Mouse (Mus musculus) left cerebral cortex, adult 2 months (tissue): ENCODE results near the gene Zcchc2. TPM values are rescaled to one million over a fixed set of nuclear protein-coding genes. Genes with fewer than 3 reads are reported as not detected.

Experiments
- DNase-seq, 2 experiments: peaks; one replicate each; pipeline ENCODE4 v3.0.0; 2021 to 2022; ENCODE audit warnings: low spot score in 2 of 2, mixed read lengths in 1 of 2; ENCODE audit errors: extremely low spot score in 1 of 2
- H3K27ac ChIP-seq: fragments of 200-600 bp; 2 replicates; pipeline ENCODE4 v1.8.1; 2022
- H3K4me3 ChIP-seq: fragments of 200-600 bp; 2 replicates; pipeline ENCODE4 v1.8.1; 2022
- CTCF ChIP-seq: fragments of 200-600 bp; IDR thresholded peaks from 2 replicates; pipeline ENCODE4 v1.8.1; 2022; ENCODE audit warnings: antibody characterized with exemption, mild to moderate bottlenecking, moderate library complexity
- intact Hi-C: fragments of 180-260 bp; cut with DNase I; formaldehyde crosslinking; loops from one replicate; pipeline ENCODE4 v1.15.1; 2025
- total RNA-seq, 2 experiments: library from RNA; stranded (reverse); gene quantifications; 2 replicates each; pipeline ENCODE4 v1.2.3; 2021

Gene Zcchc2
- total RNA-seq, 2 experiments from 2014 or later: 23.2 to 26.4 TPM

DNA sequence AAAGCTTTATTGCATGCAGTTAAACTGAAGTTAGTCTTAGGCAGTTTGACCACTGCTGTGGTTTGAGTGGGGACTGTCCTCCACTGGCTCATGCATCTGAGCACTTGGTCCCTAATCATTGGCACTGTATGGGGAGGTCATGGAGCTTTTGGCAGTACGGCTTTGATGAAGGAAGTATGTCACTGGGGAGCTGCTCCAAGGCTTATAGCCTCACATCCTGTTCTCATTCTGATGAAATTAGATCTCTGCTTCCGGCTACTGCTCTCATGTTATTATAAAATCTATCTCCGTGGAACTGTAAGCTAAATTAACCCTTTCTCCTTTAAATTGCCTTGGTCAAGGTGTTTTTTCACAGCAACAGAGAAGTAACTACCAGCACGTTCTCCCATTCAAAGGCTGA is 25.7 kb upstream of the Zcchc2 start:
- no peak for TF ChIP-seq CTCF
- no peak for DNase-seq
- no peak overlapping the region for H3K4me3 ChIP-seq
- H3K27ac ChIP-seq: no peak overlapping the region
- intact Hi-C loops: no loop called here

DNA sequence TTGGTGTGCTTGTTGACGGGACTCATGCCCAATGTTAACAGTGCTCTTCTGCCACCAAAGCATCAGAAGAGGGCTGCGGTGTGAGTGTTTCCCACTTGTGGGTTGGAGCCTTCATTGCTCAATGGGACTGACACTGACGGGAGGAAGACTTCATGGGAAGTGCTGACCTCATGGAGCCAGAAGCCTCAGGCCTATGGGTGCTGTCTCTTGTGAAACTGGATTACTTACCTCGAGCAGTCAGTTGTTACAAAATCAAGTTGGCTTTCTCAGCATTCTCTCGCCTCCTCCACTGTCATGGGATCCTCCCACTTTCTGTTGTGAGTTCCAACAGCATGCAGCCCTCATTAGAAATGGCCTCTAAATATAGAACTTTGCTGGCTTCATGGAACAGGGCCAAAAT is 25.0 kb upstream of the Zcchc2 start:
- DNase-seq: no peak
- no peak overlapping the region for H3K27ac ChIP-seq
- intact Hi-C loops: no loop called here
- H3K4me3 ChIP-seq: no peak overlapping the region
- no peak for TF ChIP-seq CTCF

DNA sequence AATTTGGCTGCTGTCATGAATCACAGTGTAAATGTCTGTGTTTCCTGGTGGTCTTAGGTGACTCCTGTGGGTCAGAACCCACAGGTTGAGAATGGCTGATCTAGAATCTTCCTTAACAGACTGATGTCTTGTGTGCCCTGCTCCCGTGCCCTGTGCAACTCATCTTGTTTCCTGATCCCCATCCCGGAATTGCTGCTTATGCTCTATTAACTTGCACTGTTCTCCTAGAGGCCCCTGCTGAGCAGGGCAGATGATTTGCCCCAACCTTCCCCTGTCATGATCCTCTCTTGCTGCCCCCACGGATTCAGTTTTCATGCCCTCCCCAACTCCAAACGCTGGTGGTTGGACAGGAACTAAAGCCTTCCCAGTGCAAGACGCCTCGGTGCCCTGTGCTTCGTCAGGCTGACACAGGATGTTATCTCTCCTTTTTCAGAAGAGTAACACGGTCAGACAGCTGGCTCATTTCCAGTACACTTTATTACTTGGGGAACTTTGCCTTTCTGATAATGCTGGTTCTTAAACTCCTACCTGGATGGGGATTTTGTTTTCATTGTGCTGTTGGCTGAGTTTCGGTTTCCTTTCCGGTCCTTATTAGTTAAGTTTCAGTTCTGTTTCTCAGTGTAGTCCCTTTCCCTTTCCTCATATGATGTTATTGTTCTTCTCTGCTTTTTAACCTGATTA is 18.6 kb upstream of the Zcchc2 start:
- Histone ChIP-seq H3K27ac (no peak overlapping the region), H3K4me3 (peak overlapping the region; percentile 5; the same call in 1 of the 2 replicates)
- intact Hi-C loops: no loop called here
- TF ChIP-seq CTCF: no peak
- DNase-seq: no peak

DNA sequence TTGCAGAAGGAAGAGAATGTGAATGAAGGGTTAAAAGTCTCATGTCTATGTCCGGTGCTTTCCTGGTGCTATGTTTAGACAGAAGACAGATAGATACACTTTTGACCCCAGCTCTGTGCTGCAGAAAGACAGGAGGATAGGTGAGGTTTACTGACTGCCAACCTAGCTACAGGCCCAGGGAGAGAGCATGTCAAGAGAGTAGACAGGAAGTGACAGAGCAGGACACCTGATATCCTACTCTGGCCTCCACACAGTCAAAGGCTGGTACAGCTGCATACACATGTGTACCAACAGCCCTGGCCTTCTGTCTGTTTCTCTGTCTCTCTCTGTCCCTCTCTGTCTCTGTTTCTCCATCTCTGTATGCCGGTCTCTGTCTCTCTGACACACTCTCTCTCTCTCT is 16.2 kb upstream of the Zcchc2 start:
- Histone ChIP-seq H3K27ac (no peak overlapping the region), H3K4me3 (no peak overlapping the region)
- intact Hi-C loops: no loop called here
- TF ChIP-seq CTCF: no peak
- DNase-seq: no peak

DNA sequence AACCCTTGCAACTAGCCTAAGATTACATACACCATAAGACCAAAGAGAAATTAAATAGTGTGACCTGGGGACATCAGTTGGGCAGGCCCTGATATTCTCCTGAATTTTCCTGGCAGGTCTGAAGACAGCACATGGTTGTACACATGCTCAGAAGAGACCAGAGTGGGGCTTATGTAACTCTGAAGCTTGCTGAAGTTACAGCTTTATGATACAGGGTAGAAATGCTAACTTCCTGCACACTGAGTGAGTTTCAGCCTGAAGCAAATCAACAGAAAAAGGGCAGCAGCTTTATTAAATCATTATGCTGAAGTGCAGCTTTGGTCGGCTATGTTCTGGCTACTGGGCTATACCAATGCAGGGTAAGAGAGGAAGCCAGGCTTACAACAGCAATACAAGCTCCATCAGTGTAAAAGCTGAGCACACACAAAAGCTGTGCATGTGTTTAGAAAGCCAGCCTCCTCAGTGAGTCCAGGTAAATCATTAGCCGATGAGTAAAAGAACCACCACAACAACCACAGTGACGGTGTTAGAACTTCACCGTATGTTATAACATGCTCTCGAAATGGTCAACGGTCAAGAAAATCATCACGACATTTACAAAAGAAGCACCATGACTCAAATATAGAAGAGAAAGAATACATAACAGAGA is 12.6 kb upstream of the Zcchc2 start:
- Histone ChIP-seq H3K27ac (no peak overlapping the region), H3K4me3 (no peak overlapping the region)
- intact Hi-C loops: no loop called here
- DNase-seq: no peak
- no peak for TF ChIP-seq CTCF

GRCm38 (mm10) chr1:105980849-105981610 is 9.2 kb upstream of the Zcchc2 start:
- Histone ChIP-seq H3K27ac (no peak overlapping the region), H3K4me3 (no peak overlapping the region)
- intact Hi-C loops: no loop called here
- DNase-seq: no peak
- TF ChIP-seq CTCF: no peak

GRCm38 (mm10) chr1:105982496-105983364 is 7.5 kb upstream of the Zcchc2 start:
- H3K27ac ChIP-seq: no peak overlapping the region
- H3K4me3 ChIP-seq: no peak overlapping the region
- DNase-seq: no peak
- intact Hi-C loops: no loop called here
- TF ChIP-seq CTCF: no peak

- intact Hi-C loops: no loop called here
- no peak for DNase-seq
- no peak for TF ChIP-seq CTCF
- Histone ChIP-seq H3K27ac (no peak overlapping the region), H3K4me3 (no peak overlapping the region)
Measured at GRCm38 (mm10) chr1:105984172-105984571, 6.0 kb upstream of the Zcchc2 start.

DNA sequence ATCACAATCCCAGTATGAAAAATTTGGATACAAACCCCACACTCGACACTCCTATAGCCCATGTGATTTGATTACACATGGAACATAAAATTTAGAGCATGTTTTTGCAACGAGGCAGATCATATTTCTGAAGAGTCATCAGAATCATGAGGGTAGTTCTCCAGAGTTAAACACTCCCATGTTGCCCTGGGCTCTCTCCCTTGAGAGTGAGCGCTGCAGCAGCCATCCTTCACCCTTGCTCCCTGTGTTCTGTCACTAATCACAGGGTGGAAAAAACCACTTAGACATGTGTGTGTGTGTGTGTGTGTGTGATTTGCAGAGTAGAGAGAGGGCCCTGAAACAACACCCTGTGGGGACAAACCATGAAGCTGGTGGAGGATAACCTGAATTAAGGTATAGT is 2.0 kb upstream of the Zcchc2 start:
- DNase-seq: no peak
- no peak for TF ChIP-seq CTCF
- no peak overlapping the region for H3K4me3 ChIP-seq
- intact Hi-C loops: no loop called here
- no peak overlapping the region for H3K27ac ChIP-seq

GRCm38 (mm10) chr1:105988903-105989639 is 1.1 kb upstream of the Zcchc2 start:
- intact Hi-C loops: no loop called here
- H3K4me3 ChIP-seq: peak overlapping the region; percentile 76
- DNase-seq: no peak
- H3K27ac ChIP-seq: no peak overlapping the region
- no peak for TF ChIP-seq CTCF

GRCm38 (mm10) chr1:105989640-105989984 is 594 bp upstream of the Zcchc2 start:
- intact Hi-C loops: no loop called here

More at GRCm38 (mm10) chr1:105989640-105989984, 594 bp upstream of the Zcchc2 start:
- Histone ChIP-seq H3K27ac (peak overlapping the region; percentile 71), H3K4me3 (peak overlapping the region; percentile 76)
- no peak for DNase-seq
- TF ChIP-seq CTCF: no peak
